Mouse (Mus musculus): ENCODE data around the gene 6430548M08Rik.

Gene 6430548M08Rik

DNA sequence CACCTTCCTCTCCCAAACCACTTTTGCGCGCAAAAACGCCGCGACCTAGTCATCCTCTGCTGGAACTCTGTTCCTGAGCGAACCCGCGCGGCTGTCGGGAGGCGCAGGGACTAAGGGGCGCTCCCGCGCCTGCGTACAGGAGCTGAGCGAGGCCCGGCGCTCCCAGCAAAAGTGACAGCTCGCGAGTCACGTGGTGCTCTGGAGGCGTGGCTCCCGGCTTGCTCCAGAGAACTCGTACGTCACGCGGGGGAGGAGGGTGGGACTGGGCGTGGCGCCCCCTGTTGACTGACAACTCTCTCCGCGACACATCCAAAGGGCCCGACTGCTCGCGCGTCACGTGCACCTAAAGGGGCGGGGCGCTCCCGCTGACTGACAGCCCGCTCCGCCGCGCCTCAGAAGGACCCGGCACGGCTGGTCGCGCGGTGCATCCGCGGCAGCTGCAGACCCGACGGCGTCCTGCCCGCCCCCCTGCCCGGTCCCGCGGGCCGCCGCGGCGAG, at the start of gene 6430548M08Rik:
Gene 6430548M08Rik, plus strand, starts transcription at position 395 of the 498 bp plus-strand sequence.
- peak; percentile 99 for DNase-seq (ENCODE audit: low read depth, low spot score)

DNA sequence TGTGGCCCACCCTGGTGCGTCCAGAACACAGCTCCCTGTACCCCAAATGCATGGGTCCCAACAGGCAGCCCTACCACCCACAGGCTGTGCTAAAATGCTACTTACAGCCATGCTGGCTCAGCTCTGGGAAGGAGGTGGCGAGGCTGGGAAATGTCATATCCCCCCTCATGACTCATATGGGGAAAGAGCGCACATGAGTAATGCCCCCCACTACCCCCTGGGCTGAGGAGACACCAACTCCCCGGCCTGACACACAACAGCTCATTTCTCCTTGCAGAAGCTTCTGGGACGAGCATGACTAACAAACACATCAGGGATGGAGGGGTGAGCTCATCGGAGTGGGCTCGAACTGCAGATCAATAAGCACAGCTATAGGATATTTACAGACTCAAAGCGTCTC, 48.3 kb upstream of the 6430548M08Rik start:
- no peak for DNase-seq (ENCODE audit: low read depth, low spot score)

DNA sequence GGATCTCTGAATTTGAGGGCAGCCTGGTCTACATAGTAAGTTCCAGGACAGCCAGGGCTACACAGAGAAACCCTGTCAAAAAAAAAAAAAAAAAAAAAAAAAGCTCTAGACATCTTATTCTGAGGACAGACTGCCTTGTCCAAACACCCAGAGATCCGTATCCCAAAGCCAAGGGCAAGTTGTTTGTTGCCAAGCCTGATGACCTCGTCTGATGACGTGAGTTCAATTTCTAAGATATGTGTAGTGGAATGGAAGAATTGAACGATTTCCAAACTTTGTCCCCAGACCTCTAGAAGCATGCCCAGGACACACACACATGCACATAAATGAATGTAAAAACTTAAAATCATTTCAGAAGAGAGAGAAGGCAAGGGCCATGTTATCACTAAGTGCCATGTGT, 47.7 kb upstream of the 6430548M08Rik start:
- no peak for DNase-seq (ENCODE audit: low read depth, low spot score)

DNA sequence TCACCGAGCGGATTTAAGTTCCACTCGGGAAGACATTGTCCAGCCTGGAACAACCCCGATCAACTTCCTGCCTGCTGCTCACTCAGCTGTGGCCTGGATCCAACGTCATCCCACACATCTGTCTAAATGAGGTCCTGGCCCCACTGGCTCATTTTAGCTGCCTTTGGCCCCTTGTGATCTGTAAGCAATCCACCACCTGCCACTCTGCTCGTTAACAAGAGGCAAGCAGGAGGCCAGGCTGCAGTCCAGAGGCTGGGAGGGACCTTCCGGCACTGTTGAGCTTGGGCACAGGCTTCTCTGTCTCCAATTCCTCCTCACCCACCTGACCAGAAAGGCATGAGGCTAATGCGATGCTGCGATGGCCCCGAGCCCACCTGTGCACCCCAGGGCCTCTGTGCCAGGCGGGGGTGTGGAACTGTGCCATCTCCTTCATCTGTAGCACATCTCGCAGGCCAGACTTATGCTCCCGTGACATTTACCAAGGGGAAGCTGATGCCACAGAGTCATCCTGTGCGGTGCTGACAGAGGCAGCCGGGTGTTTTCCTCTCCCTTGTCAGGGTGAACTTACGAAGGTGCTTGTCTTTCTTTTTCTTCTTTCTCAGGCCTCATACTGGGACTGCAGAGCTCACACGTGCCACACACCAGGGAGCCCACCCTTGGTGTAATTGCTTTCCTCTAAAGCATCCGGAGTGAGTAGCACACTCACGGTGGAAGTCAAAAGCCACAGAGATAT, 45.9 kb upstream of the 6430548M08Rik start:
- DNase-seq (ENCODE audit: low read depth, low spot score), result no peak

DNA sequence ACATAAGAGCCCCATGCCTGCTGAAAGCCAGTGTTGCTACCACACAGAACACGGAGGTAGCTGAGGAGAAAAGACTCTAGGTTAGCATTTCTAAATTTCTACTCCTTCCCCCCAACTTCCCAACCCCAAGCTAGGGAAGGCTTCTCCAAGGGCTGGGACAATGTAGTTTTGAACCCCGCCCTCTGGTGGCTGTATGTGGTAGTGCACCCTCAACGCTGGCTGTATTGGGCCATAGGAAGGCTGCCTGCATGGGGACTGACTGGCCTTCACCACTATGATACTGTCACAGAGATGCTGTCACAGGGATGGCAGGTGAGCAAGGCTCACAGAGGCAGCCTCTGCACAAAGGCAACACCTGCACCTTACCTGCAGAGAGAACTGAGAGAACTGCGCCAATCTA, 42.3 kb upstream of the 6430548M08Rik start:
- peak; percentile 18 for DNase-seq (ENCODE audit: low read depth, low spot score)

DNA sequence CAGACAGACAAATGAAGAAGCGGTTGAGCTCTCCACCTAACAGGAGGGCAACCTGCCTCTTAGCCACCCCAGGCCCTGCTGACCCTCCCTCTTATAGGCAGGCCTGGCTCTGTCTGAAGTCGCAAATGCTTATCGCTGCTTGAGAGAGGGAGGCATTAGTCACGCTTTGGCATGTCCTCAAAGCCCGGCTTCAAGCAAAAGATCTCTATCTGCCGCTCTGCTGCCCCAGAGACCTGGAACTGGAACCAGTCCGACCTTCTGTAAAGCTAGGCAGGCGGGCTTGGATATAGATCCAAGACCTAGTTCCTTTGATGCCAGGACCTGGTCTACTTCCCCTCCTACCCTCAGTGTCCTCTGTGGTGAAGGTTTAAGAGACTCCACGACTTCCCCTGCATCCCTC, 41.7 kb upstream of the 6430548M08Rik start:
- no peak for DNase-seq (ENCODE audit: low read depth, low spot score)

DNA sequence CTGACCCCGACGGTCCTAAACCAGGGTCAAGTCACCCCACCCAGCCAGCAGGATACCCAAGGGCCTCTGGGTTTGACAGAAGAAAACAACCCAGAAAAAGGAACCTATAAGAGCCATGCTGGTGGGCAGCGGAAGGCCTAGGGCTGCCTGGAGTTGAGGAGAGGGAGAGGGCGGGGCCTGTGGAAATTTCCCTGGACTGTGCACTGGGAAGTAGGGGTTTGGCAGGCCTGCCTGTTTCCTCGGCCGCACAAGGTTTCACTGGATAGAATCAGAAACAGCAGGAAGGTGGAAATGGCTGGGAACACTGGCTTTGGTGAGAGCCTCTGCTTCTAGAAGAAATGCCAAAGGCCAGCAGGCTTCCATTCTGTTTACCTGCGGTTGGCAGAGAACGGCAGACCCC, 41.1 kb upstream of the 6430548M08Rik start:
- DNase-seq (ENCODE audit: low read depth, low spot score), result no peak

DNA sequence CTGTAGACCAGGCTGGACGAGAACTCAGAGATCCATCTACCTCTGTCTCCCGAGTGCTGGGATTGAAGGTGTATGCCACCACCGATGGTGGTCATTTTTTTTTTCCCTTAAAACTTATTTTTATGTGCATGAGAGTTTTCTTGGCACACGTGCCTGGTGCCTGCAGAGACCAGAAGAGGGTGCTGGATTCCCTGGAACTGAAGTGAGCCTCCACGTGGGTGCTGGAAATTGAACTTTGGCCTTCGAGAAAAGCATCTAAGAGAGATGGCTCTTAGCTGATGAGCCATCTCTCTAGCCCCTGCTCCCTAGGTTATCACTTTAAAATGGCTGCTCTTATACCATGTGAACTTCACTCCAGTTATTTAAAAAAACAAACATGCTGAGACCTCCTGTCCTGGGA, 39.4 kb upstream of the 6430548M08Rik start:
- no peak for DNase-seq (ENCODE audit: low read depth, low spot score)

DNA sequence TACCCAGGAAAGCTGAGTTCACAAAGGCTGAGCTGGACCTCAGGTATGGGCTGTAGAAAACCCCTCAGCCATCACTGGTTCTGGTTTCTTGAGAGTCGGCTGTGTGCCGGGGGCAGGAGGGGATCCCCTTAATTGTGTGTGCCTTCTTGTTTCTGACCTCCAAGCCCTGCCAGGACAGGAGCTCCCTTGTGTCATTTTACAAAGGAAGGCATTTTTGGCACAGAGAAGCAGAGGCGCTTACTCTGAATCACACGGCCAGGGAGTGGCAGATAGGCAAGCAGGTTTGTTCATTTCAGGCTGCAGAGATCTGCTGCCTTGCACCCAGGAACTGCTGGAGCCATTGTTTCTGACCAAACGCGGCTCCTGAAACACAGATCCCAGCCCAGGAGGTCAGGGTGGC, 38.6 kb upstream of the 6430548M08Rik start:
- no peak for DNase-seq (ENCODE audit: low read depth, low spot score)

DNA sequence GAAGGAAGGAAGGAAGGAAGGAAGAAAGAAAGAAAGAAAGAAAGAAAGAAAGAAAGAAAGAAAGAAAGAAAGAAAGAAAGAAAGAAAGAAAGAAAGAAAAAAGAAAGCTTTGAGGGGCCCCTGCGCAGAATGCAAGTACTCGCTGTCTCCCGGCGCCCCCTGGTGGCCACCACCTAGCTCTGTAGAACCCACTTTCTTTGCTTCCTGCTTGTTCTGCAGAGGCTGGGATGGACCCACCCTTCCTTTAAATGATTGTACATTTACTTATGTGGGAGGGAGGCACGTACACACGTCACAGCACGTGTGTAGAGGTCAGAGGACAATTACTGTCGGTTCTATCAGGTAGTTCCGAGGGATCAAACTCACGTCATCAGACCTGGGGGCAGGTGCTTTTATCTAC, 35.9 kb upstream of the 6430548M08Rik start:
- peak; percentile 38 for DNase-seq (ENCODE audit: low read depth, low spot score)

DNA sequence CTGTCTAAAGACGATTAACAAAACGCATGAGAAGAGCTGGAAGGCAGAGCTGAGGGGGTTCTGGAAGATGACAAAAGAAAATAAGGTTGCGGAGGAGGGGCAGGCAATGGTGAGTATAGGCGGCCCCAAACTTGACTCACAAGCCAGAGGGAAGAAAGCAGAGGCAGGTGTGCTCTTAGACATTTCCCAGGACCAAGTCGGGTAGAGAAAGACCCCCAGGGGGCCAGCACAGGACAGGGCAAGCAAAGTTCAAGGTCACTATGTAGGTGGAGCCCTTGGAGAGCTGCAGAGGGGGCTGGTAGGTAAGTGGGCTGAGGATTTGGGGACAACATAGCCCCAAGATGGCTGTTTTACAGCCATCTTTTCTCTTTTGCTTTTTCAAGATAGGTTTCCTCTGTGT, 34.6 kb upstream of the 6430548M08Rik start:
- no peak for DNase-seq (ENCODE audit: low read depth, low spot score)

DNA sequence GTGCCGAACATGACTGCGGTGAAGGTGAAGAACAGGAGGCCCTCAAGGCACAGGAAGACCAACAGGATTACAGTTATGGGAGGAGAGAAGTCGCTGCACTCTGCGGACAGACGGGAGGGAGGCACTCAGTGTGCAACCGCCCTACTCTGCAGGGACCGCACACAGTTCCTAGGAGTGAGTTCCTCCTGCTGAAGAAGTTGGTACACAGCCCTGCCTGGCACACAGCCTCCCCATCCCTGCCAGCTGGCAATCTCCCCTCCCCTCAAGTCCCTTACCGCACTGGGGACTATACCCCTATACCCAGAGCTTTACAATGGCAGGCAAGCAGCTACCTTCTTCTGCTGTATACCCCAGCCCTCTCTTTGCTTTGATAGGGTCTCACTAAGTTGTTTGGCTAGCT, 30.7 kb upstream of the 6430548M08Rik start:
- no peak for DNase-seq (ENCODE audit: low read depth, low spot score)

DNA sequence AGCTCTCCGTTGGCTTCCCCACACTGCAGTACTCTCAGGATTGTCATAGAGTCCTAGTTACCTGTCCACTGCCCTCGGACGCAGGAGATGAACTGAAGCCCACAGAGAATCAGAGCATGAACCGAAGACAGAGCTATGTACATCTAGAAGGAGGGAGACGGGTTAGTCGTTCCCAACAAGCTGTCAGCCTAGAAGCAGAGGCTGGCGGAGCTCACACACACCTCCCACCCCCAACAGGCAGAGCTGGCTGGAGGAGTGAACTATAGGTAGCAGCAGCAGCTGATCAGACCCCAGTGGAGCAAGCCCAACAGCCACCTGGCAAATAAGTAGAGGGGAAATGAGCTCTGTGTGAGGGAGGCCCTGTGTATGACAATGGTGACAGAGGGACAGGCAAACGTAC, 29.2 kb upstream of the 6430548M08Rik start:
- DNase-seq (ENCODE audit: low read depth, low spot score), result no peak

DNA sequence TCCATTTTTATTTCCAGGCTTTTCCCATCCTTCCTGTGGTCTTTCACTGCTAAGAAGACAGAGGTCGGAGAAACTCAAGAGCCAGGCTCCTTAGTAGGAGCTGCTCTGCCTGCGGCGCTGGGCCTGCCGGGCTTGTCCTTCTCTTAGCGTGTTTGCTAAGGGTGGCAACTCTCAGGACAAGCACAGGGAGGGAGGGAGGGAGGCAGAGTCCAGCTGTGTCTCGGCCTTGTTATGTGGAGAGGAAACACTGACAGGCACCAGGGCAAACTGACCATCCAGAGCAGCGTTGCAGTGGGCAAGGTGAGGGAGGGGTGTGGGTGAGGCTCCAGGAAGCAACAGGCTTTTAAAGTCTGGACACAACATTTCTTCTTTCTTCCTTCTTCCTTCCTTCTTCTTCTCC, 24.4 kb upstream of the 6430548M08Rik start:
- DNase-seq (ENCODE audit: low read depth, low spot score), result no peak

DNA sequence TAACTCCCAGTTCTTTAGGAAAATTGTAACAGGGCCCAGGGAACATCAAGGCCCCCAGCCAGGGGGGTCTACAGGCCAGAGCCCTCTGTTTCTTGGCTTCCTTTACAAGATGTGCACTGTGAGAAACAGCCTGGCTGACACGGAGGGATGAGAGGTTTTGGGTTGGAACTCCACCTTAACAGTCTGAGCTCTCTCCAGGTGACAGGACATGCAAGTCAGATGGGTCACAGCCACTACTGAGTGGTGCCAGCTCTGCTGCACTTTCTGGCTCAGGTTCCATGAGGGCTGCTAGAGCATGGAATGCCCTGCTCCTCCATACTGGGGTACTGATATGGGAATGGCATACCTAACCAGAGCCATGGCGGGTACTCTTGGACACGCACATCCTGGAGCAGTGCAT, 22.9 kb upstream of the 6430548M08Rik start:
- no peak for DNase-seq (ENCODE audit: low read depth, low spot score)

DNA sequence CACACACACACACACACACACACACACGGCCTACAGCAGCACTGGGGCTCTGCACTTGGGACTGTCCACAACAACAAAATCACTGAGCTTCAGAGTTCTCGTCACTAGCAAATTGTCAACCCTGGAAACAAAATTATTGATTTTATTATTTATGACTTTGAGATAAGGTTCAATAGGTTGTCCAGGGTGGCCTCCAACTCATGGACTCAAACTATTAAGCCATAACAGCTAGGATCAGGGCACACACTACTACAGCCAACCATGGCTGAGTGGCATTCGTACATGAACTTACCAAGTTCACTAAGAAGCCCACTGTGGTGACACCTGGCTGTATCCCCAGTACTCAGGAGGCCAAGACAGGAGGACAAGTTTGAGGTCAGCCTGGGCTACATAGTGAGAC, 20.8 kb upstream of the 6430548M08Rik start:
- no peak for DNase-seq (ENCODE audit: low read depth, low spot score)

DNA sequence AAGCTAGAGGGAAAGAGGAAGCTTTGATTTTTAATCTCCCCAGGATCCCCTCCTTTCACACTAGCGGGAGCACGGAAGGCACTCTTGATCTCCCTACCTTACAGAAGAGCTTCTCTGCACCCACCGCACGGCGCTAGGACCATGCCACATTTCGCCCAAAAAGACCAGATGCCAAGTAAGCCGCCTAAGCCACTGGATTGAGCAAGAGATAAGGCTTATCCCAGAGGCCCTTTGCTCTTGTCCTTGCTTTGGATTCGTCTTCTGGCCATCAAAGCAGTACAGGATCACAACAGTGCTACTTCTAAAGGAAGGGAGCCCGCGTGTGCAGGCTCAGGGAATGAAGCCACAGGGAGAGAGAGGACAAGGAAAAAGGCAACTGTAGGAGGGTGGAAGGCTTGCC, 19.2 kb upstream of the 6430548M08Rik start:
- no peak for DNase-seq (ENCODE audit: low read depth, low spot score)

DNA sequence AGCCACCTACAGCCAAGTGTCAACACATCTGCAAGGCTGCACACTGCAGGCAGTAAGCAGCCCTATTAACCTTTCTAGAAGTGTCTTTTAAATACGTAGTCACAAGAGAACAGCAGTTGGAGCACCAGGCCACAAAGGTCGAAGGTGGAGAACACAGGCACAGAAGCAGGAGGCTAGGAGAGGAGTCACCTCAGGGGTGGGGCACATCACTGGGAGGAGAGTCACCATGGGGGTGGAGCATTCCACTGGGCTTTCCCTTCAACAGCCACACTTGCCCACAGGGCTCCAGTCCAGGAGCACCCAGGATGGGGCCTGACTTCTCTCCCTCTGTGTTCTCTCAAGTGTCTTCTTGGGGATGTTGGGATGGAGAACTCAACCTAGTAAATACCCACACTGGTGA, 17.5 kb upstream of the 6430548M08Rik start:
- DNase-seq (ENCODE audit: low read depth, low spot score), result no peak

DNA sequence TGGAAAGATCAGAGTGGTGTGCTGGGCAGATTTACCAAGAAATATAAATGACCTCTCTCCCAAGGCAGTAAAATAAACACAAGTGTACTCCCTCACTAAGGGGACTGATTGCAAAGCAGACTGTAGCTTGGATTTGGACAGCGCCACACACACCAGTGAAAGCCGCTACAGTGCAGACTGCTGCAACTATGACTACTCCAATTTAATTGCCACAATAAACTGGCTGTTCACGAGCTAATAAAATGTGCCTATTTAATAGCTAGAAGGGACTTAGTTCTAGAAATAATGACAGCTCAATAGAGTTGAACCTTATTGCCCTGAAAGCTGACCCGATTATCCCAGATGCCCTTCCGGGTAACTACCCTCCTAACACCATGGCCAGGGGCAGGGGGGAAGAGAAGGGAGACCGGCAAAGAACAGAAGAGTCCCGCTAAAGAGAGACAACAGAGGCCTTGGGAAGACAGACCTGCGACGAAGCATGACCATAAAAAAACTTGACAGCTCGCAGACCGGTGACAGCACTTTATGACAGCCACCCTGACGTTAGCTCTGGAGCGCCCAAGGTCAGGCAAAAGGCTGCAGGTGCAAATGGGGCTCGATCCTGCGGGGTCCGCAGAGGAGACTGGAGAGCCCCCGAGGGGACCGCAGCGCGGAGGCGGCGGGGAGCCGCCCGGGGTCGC, 13.4 kb upstream of the 6430548M08Rik start:
- DNase-seq (ENCODE audit: low read depth, low spot score), result no peak

DNA sequence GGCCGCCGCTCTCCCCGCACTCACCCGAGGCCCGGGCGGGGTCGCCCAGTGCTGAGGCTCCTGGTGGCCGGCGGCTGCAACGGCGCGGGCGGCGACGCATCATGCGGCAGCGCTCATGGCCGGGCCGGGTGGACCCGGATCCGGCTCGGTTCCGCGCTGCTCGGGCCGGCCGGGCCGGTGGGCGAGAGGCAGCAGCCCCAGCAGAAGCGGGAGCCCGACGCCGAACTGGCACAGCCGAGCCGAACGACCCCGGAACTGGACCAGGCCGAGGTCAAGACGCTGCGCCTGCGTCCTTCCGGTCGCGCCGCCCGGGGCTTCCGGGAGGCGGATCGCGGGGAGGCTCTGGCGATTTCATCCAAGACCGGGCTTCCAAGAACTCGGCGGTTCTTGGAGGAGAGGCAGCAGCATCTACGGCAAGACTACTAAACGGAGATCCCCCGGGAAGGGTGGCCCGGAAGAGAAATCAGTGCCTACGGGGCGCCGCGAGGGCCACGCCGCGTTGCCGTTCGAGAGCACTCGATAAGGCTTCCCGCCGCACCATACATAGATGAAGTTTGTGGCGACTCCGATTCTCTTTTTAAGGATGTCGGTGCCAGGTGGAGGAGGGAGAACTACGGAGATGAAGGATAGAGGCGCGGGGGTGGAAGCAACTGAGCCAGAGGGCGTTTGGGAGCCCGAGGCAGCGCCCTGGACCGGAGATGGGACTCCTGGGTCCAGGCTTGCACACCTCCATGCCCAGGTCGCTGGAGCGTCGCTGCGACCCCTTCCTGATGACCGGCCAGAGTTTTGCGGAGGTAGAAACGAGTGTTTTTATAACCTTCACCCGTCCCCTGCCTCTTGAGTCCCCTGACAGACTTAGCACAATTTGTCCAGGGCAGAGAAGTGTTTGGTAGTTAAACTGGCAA, 12.6 kb upstream of the 6430548M08Rik start, which contains the start of gene Zdhhc7:
Gene Zdhhc7, minus strand, starts transcription at position 415 of the 905 bp plus-strand sequence.
- DNase-seq (ENCODE audit: low read depth, low spot score), result peak; percentile 75

DNA sequence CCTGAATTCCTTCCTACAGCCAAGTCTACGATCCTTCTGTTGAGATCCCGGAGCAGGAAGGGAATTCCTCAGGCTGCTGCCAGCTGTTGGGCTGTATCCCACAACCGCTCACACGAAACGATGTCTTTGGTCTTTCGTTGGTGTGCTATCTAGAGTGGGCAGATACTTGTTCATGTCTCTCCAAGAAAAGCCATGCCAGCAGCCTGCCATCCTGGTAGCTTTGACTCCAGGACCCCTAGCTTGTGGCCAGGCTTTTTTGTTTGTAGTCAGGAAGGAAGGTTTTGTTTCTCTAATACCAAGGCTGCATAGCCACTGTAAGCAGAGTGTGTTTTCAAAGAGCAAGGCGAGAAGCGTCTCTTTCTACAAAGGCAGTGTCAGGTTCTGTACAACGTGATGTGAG, 10.0 kb upstream of the 6430548M08Rik start:
- DNase-seq (ENCODE audit: low read depth, low spot score), result no peak

DNA sequence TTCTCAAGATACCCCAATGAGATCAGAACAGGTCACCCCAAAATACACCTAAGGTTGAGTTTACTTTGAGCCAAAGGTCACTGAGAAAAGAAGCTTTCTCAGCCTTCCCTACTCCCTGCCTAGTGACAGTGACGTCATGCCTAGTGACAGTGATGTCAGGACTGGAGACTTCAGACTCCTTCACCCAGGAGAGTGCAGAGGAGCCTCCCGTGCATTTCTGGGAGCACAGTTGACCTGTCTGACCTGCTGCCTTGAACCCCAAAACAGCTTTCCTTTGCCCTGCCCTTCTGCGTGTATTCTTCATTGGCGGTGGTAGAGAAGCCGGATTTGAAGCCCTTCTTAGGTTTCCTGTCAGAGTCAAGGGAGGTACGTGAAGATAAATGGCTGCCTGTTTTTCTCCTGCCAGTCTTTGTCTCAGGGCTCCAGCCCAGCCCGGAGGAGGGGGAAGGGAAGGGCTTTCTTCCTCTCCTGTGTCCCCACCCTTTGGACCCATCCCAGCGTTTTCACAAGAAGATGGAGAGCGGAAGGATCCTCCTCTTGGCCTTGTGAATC, 9.2 kb upstream of the 6430548M08Rik start:
- DNase-seq (ENCODE audit: low read depth, low spot score), result no peak
